Mouse (Mus musculus): ENCODE results near the gene Ccdc185. TPM values are rescaled to one million over a fixed set of nuclear protein-coding genes. Genes with fewer than 3 reads are reported as not detected.

Ccdc185 gene
- total and polyA plus RNA-seq, 2 experiments from 2014 or later, result not detected

DNA sequence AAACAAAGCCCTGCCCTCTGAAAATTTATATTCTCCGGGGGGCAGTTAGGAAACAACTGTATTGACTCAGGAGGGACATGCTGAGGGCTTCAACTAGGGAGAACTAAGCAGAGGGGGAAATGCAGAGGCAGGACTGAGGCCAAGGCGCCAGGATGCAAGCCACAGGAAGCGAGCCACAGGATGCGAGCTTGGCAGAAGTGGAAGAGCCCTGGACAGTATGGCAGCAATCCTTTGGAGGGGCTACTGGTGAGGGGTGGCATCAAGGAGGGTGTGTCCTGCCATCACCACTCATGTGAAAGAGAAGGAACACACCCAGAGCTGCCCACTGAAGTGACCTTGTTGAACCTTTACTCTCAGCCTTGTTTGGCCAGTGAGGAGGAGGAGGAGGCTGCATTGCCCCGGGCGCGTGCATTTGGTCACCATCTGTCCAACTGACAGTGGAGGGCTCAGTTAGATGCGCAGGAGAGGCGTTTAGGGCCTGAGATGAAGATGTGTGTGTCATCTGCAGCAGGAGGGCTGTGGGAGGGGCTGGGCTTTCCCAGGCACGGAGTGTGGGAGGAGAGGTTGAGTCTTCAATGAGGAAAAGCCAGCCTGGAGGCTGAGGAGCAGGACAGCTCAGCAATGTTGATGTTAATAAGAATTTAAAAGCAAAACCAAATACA, 27.9 kb upstream of the Ccdc185 start:
- no peak for TF ChIP-seq CTCF (IDR thresholded peaks at IDR 0.05)
- 70% methylated on average over 10 of the region's 10 CpGs for WGBS

DNA sequence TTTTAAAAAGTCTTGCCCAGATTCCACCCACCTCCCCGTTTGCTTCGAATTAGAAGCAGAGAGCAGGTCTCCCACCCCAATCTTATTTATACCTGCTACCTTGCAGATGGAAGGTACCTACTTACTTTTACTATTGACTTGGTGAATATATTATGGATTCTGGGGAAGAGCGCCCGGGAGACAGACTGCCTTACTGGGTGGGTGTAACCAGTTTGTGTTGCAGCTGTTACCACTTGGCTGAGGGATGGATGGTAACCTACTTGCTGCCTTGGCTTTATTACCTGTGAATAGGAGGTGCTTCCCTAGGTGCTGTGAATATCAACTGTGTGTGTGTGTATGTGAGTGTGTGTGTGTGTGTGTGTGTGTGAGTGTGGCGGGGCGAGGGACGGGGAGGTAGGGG, 26.6 kb upstream of the Ccdc185 start:
- no peak overlapping the region for H3K27ac ChIP-seq (ENCODE audit: low read depth, low read length)
- H3K27me3 ChIP-seq (ENCODE audit: insufficient read depth, low read length), result no peaks in the 10 kb centered on the region
- no peak overlapping the region for H3K9ac ChIP-seq (replicated peaks; ENCODE audit: low read length, poor library complexity, severe bottlenecking)
- H3K4me1 ChIP-seq (ENCODE audit: insufficient read depth, low read length), result 0 out of 2 replicates have a peak, but pooled peaks cover 6% of the 10 kb centered on the region
- DNase-seq (ENCODE audit: low spot score) (no peak), ATAC-seq (ENCODE audit: low FRiP score) (no peak)
- WGBS, result 94% methylated on average over 7 of the region's 7 CpGs
- H3K36me3 ChIP-seq (ENCODE audit: insufficient read depth, low read length), result peaks cover 6% of the 10 kb centered on the region; the same call in 1 of the 2 replicates
- no peak overlapping the region for H3K4me2 ChIP-seq (ENCODE audit: low read depth, low read length, poor library complexity, severe bottlenecking)
- H3K9me3 ChIP-seq (ENCODE audit: low read length), result no peaks in the 10 kb centered on the region
- no peak overlapping the region for H3K4me3 ChIP-seq (ENCODE audit: low read depth, low read length)
- no peak for TF ChIP-seq CTCF (IDR thresholded peaks at IDR 0.05)

More for the DNA sequence above, 27.9 kb upstream of the Ccdc185 start:
- no peak for DNase-seq (ENCODE audit: low spot score)
- Histone ChIP-seq H3K4me2 (ENCODE audit: low read depth, low read length, poor library complexity, severe bottlenecking) (no peak overlapping the region), H3K27ac (ENCODE audit: low read depth, low read length) (no peak overlapping the region), H3K27me3 (ENCODE audit: insufficient read depth, low read length) (no peaks in the 10 kb centered on the region), H3K9ac (replicated peaks; ENCODE audit: low read length, poor library complexity, severe bottlenecking) (no peak overlapping the region), H3K4me1 (ENCODE audit: insufficient read depth, low read length) (0 out of 2 replicates have a peak, but pooled peaks cover 6% of the 10 kb centered on the region), H3K36me3 (ENCODE audit: insufficient read depth, low read length) (peaks cover 6% of the 10 kb centered on the region; the same call in 1 of the 2 replicates), H3K4me3 (ENCODE audit: low read depth, low read length) (no peak overlapping the region), H3K9me3 (ENCODE audit: low read length) (no peaks in the 10 kb centered on the region)
- ATAC-seq (ENCODE audit: low FRiP score), result no peak

DNA sequence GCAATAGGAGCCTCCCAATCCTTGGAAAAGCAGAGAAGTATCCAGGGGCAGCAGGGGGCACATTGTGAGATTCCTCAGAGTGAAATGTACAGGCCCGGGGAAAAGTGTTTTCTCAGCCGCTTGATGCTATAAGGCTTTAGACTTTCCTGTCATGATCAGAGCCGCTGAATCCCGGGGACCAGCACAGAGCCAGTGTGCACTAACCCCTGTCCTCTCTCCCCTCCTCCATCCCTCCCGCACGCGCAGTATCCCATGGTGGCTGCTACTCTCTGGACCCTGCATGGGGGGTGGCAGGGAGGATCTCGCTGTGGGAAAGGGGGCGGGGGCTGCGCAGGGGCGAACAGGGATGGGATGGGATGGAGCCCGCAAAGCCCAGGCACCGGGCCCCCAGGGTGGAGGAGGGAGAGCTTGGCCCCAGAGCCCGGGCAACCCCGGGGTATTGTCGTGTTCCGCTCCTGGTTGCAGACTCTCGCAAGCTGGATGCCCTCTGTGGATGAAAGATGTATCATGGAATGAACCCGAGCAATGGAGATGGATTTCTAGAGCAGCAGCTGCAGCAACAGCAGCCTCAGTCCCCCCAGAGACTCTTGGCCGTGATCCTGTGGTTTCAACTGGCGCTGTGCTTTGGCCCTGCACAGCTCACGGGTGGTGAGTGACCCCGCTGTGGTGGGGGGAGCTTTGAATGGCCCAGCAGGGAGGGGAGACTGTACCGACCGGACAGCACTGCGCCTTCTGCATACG, 15.7 kb upstream of the Ccdc185 start:
- peak; percentile 42 for DNase-seq (ENCODE audit: low spot score)
- peak; percentile 68; the same call in 1 of the 2 replicates for ATAC-seq (ENCODE audit: low FRiP score)
- H3K36me3 ChIP-seq (ENCODE audit: insufficient read depth, low read length), result no peaks in the 10 kb centered on the region
- TF ChIP-seq CTCF (IDR thresholded peaks at IDR 0.05), result no peak
- WGBS, result under 1% methylated on average over 26 of the region's 27 CpGs
- H3K4me1 ChIP-seq (ENCODE audit: insufficient read depth, low read length), result 0 out of 2 replicates have a peak, but pooled peaks cover 3% of the 10 kb centered on the region
- H3K9ac ChIP-seq (replicated peaks; ENCODE audit: low read length, poor library complexity, severe bottlenecking), result peak overlapping the region; percentile 69
- H3K4me2 ChIP-seq (ENCODE audit: low read depth, low read length, poor library complexity, severe bottlenecking), result peak overlapping the region; percentile 89
- H3K9me3 ChIP-seq (ENCODE audit: low read length), result no peaks in the 10 kb centered on the region
- H3K27me3 ChIP-seq (ENCODE audit: insufficient read depth, low read length), result no peaks in the 10 kb centered on the region
- peak overlapping the region; percentile 62 for H3K4me3 ChIP-seq (ENCODE audit: low read depth, low read length)
- H3K27ac ChIP-seq (ENCODE audit: low read depth, low read length), result peak overlapping the region; percentile 79

DNA sequence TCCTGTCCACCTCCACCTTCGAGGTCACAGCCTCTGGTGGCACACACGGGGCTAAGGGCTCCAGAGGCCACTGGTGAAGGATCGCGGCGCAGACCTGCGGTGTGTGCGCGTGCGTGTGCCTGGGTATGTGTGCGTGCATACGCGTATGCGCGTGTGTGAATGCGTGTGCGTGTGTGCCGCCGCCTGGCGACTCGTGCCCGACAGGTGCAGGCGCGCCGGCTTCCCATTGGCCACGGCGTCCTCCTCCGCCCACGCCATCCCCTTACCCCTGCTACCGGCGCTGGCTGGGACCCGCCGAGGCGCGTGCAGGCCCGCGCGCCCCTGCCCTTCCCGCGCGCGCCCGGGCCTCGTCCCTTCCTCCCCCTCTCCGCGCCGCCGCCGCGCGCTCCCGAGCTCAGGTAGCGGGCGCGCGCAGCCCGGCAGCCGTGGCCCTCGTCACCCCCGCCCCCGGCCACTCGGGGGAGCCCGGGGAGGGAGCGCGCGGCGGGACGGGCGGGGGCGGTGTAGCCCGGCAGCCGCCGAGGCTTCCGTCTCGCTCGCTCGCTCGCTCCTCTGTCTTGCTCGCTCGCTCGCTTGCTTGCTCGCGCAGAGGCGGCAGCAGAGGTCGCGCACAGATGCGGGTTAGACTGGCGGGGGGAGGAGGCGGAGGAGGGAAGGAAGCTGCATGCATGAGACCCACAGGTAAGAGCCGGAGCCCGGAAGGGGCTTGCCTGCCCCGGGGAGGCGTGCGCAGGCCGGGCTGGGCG, 14.9 kb upstream of the Ccdc185 start, which contains the start of gene Susd4:
TSS of gene Susd4 (plus strand) at position 145 of the 746 bp plus-strand sequence.
- peak; percentile 95 for ATAC-seq (ENCODE audit: low FRiP score)
- peak; percentile 52 for TF ChIP-seq CTCF (IDR thresholded peaks at IDR 0.05)
- Histone ChIP-seq H3K4me3 (ENCODE audit: low read depth, low read length) (peak within 1 kb of the TSS; percentile 62), H3K36me3 (ENCODE audit: insufficient read depth, low read length) (no peaks in the 10 kb centered on the region), H3K9ac (replicated peaks; ENCODE audit: low read length, poor library complexity, severe bottlenecking) (peak within 1 kb of the TSS; percentile 69), H3K4me2 (ENCODE audit: low read depth, low read length, poor library complexity, severe bottlenecking) (peak within 1 kb of the TSS; percentile 89), H3K27ac (ENCODE audit: low read depth, low read length) (peak within 1 kb of the TSS; percentile 79), H3K4me1 (ENCODE audit: insufficient read depth, low read length) (0 out of 2 replicates have a peak, but pooled peaks cover 3% of the 10 kb centered on the region), H3K27me3 (ENCODE audit: insufficient read depth, low read length) (no peaks in the 10 kb centered on the region), H3K9me3 (ENCODE audit: low read length) (no peaks in the 10 kb centered on the region)
- peak; percentile 92 for DNase-seq (ENCODE audit: low spot score)
- WGBS, result under 1% methylated on average over 71 of the region's 95 CpGs

DNA sequence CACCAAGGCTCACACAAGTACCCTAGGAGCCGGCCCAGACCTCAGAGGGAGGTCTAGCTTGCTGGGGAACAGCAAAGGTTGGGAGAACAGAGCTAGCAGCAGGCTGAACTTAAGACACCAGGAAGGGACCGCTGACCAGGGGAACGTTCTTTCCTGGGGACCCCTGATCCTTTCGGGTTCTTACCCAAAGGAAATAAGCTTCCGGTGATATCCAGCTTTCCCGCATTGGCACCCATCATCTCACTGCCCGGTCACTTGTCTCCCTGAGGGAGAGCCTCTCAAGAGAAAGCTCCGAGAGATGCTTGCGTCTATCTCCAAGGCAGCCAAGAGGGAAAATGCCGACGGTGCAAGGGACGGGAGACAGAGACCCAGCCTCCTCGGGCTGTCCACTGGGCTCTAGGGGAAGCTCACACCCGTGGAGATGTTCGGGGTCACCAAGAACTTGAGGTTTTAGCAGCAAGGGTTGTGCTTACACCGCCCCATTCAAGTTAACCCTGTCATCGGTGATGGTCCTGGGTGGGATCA, 14.3 kb upstream of the Ccdc185 start:
- WGBS, result 6% methylated on average over 17 of the region's 17 CpGs
- no peaks in the 10 kb centered on the region for H3K27me3 ChIP-seq (ENCODE audit: insufficient read depth, low read length)
- H3K9me3 ChIP-seq (ENCODE audit: low read length), result no peaks in the 10 kb centered on the region
- H3K4me1 ChIP-seq (ENCODE audit: insufficient read depth, low read length), result 0 out of 2 replicates have a peak, but pooled peaks cover 3% of the 10 kb centered on the region
- H3K36me3 ChIP-seq (ENCODE audit: insufficient read depth, low read length), result no peaks in the 10 kb centered on the region
- DNase-seq (ENCODE audit: low spot score) (no peak), ATAC-seq (ENCODE audit: low FRiP score) (no peak)
- peak overlapping the region; percentile 62 for H3K4me3 ChIP-seq (ENCODE audit: low read depth, low read length)
- peak overlapping the region; percentile 69 for H3K9ac ChIP-seq (replicated peaks; ENCODE audit: low read length, poor library complexity, severe bottlenecking)
- peak overlapping the region; percentile 79 for H3K27ac ChIP-seq (ENCODE audit: low read depth, low read length)
- H3K4me2 ChIP-seq (ENCODE audit: low read depth, low read length, poor library complexity, severe bottlenecking), result peak overlapping the region; percentile 89
- no peak for TF ChIP-seq CTCF (IDR thresholded peaks at IDR 0.05)

Data from midbrain, postnatal 0 days (tissue).